Mouse (Mus musculus): ENCODE results near the gene Cdk8.

Cdk8 gene

GRCm38 (mm10) chr5:146234336-146234735 is 3.3 kb downstream of the Cdk8 start:
- no peak for DNase-seq

- no peak for DNase-seq
Measured at GRCm38 (mm10) chr5:146238274-146238673, 7.2 kb downstream of the Cdk8 start.

- no peak for DNase-seq
Measured at GRCm38 (mm10) chr5:146240771-146241170, 9.7 kb downstream of the Cdk8 start.

- no peak for DNase-seq
Measured at GRCm38 (mm10) chr5:146241202-146241601, 10.2 kb downstream of the Cdk8 start.

GRCm38 (mm10) chr5:146245193-146245592 is 14.2 kb downstream of the Cdk8 start:
- no peak for DNase-seq

- no peak for DNase-seq
Measured at GRCm38 (mm10) chr5:146245646-146246370, 14.8 kb downstream of the Cdk8 start.

GRCm38 (mm10) chr5:146246386-146246785 is 15.4 kb downstream of the Cdk8 start:
- no peak for DNase-seq

- DNase-seq: no peak
Measured at GRCm38 (mm10) chr5:146247709-146248108, 16.7 kb downstream of the Cdk8 start.

GRCm38 (mm10) chr5:146248746-146249145 is 17.7 kb downstream of the Cdk8 start:
- DNase-seq: peak; percentile 53

- no peak for DNase-seq
Measured at GRCm38 (mm10) chr5:146250369-146251075, 19.5 kb downstream of the Cdk8 start.

GRCm38 (mm10) chr5:146251663-146252429 is 20.8 kb downstream of the Cdk8 start:
- no peak for DNase-seq

GRCm38 (mm10) chr5:146253644-146254043 is 22.6 kb downstream of the Cdk8 start:
- DNase-seq: no peak

GRCm38 (mm10) chr5:146260003-146260402 is 29.0 kb downstream of the Cdk8 start:
- peak; percentile 23 for DNase-seq

GRCm38 (mm10) chr5:146265934-146266591 is 35.0 kb downstream of the Cdk8 start:
- DNase-seq: no peak

GRCm38 (mm10) chr5:146267776-146268175 is 36.7 kb downstream of the Cdk8 start:
- DNase-seq: no peak

- no peak for DNase-seq
Measured at GRCm38 (mm10) chr5:146270593-146270992, 39.6 kb downstream of the Cdk8 start.

- DNase-seq: no peak
Measured at GRCm38 (mm10) chr5:146271662-146272061, 40.6 kb downstream of the Cdk8 start.

GRCm38 (mm10) chr5:146273096-146273495 is 42.1 kb downstream of the Cdk8 start:
- no peak for DNase-seq

GRCm38 (mm10) chr5:146274420-146275045 is 43.5 kb downstream of the Cdk8 start:
- no peak for DNase-seq

GRCm38 (mm10) chr5:146277513-146277912 is 46.5 kb downstream of the Cdk8 start:
- DNase-seq: no peak

- DNase-seq: no peak
Measured at GRCm38 (mm10) chr5:146280012-146280411, 49.0 kb downstream of the Cdk8 start.

GRCm38 (mm10) chr5:146281241-146281818 is 50.3 kb downstream of the Cdk8 start:
- DNase-seq: no peak

All from lung, postnatal 10 days (tissue).